Mouse (Mus musculus): ENCODE data around the gene Cers3. TPM values are rescaled to one million over a fixed set of nuclear protein-coding genes. Genes with fewer than 3 reads are reported as not detected.

Cers3 gene
- total and polyA plus RNA-seq, 3 experiments: 0.01 to 0.11 TPM; not detected in 1

DNA sequence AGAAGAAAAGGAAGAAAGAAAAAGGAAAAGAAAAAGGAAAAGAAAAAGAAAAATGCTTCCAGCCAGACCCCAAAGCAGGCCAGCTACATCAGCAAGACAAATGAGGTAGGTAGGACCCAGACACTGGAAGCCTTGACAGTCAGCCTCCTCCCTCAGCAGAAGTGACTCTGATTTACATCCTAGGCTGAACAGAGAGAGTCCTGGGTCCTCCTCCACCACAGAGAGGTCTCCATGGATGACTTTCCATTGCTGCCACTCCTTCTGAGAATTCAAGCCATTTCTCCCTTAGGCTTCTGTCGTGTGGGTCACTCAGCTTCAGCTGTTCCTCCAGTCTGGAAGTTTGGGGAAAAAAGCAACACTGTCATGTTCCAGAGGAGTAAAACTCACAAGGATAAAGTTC is 68.0 kb downstream of the Cers3 start:
- no peaks in the 10 kb centered on the region for H3K4me1 ChIP-seq (ENCODE audit: insufficient read depth, low read depth, low read length)
- TF ChIP-seq CTCF (IDR thresholded peaks at IDR 0.05; ENCODE audit: low read depth, low read length) (no peak), TAL1 (conservative IDR thresholded peaks at IDR 0.05; ENCODE audit: low read depth, low read length) (no peak), POLR2AphosphoS5 (IDR thresholded peaks at IDR 0.05; ENCODE audit: insufficient replicate concordance, low read depth, low read length) (no peak), GATA1 (IDR thresholded peaks at IDR 0.05; ENCODE audit: borderline replicate concordance, low read length) (no peak), GATA2 (IDR thresholded peaks at IDR 0.05; ENCODE audit: borderline replicate concordance, low read depth, low read length) (no peak)
- H3K36me3 ChIP-seq (replicated peaks): no peaks in the 10 kb centered on the region
- no peaks in the 10 kb centered on the region for H3K9me3 ChIP-seq (replicated peaks)
- DNase-seq (ENCODE audit: low spot score) (no peak), ATAC-seq (ENCODE audit: extremely low read depth, insufficient number of reproducible peaks, low FRiP score, poor library complexity, severe bottlenecking) (no peak)
- H3K4me3 ChIP-seq (ENCODE audit: low read depth, low read length): no peak overlapping the region
- H3K27me3 ChIP-seq (ENCODE audit: insufficient read depth, low read length): no peaks in the 10 kb centered on the region

- no peaks in the 10 kb centered on the region for H3K36me3 ChIP-seq (replicated peaks)
- no peaks in the 10 kb centered on the region for H3K27me3 ChIP-seq (ENCODE audit: insufficient read depth, low read length)
- TF ChIP-seq TAL1 (conservative IDR thresholded peaks at IDR 0.05; ENCODE audit: low read depth, low read length) (no peak), GATA2 (IDR thresholded peaks at IDR 0.05; ENCODE audit: borderline replicate concordance, low read depth, low read length) (no peak), POLR2AphosphoS5 (IDR thresholded peaks at IDR 0.05; ENCODE audit: insufficient replicate concordance, low read depth, low read length) (no peak), GATA1 (IDR thresholded peaks at IDR 0.05; ENCODE audit: borderline replicate concordance, low read length) (no peak), CTCF (IDR thresholded peaks at IDR 0.05; ENCODE audit: low read depth, low read length) (no peak)
- no peaks in the 10 kb centered on the region for H3K4me1 ChIP-seq (ENCODE audit: insufficient read depth, low read depth, low read length)
- no peaks in the 10 kb centered on the region for H3K9me3 ChIP-seq (replicated peaks)
- no peak for ATAC-seq (ENCODE audit: extremely low read depth, insufficient number of reproducible peaks, low FRiP score, poor library complexity, severe bottlenecking)
- H3K4me3 ChIP-seq (ENCODE audit: low read depth, low read length): no peak overlapping the region
- no peak for DNase-seq (ENCODE audit: low spot score)
Observed at GRCm38 (mm10) chr7:66812289-66812688, 69.0 kb downstream of the Cers3 start.

- Histone ChIP-seq H3K36me3 (replicated peaks) (no peaks in the 10 kb centered on the region), H3K4me1 (ENCODE audit: insufficient read depth, low read depth, low read length) (no peaks in the 10 kb centered on the region), H3K4me3 (ENCODE audit: low read depth, low read length) (no peak overlapping the region), H3K27me3 (ENCODE audit: insufficient read depth, low read length) (no peaks in the 10 kb centered on the region), H3K9me3 (replicated peaks) (no peaks in the 10 kb centered on the region)
- DNase-seq (ENCODE audit: low spot score) (no peak), ATAC-seq (ENCODE audit: extremely low read depth, insufficient number of reproducible peaks, low FRiP score, poor library complexity, severe bottlenecking) (no peak)
- TF ChIP-seq POLR2AphosphoS5 (IDR thresholded peaks at IDR 0.05; ENCODE audit: insufficient replicate concordance, low read depth, low read length) (no peak), GATA1 (IDR thresholded peaks at IDR 0.05; ENCODE audit: borderline replicate concordance, low read length) (no peak), GATA2 (IDR thresholded peaks at IDR 0.05; ENCODE audit: borderline replicate concordance, low read depth, low read length) (no peak), TAL1 (conservative IDR thresholded peaks at IDR 0.05; ENCODE audit: low read depth, low read length) (no peak), CTCF (IDR thresholded peaks at IDR 0.05; ENCODE audit: low read depth, low read length) (no peak)
Observed at GRCm38 (mm10) chr7:66812737-66813136, 69.4 kb downstream of the Cers3 start.

GRCm38 (mm10) chr7:66813172-66813571 is 69.9 kb downstream of the Cers3 start:
- no peaks in the 10 kb centered on the region for H3K27me3 ChIP-seq (ENCODE audit: insufficient read depth, low read length)
- no peak for TF ChIP-seq TAL1 (conservative IDR thresholded peaks at IDR 0.05; ENCODE audit: low read depth, low read length)
- no peak for TF ChIP-seq POLR2AphosphoS5 (IDR thresholded peaks at IDR 0.05; ENCODE audit: insufficient replicate concordance, low read depth, low read length)
- TF ChIP-seq GATA1 (IDR thresholded peaks at IDR 0.05; ENCODE audit: borderline replicate concordance, low read length): no peak
- no peak for TF ChIP-seq CTCF (IDR thresholded peaks at IDR 0.05; ENCODE audit: low read depth, low read length)
- no peak for TF ChIP-seq GATA2 (IDR thresholded peaks at IDR 0.05; ENCODE audit: borderline replicate concordance, low read depth, low read length)
- H3K4me1 ChIP-seq (ENCODE audit: insufficient read depth, low read depth, low read length): no peaks in the 10 kb centered on the region
- H3K36me3 ChIP-seq (replicated peaks): no peaks in the 10 kb centered on the region
- no peaks in the 10 kb centered on the region for H3K9me3 ChIP-seq (replicated peaks)
- ATAC-seq (ENCODE audit: extremely low read depth, insufficient number of reproducible peaks, low FRiP score, poor library complexity, severe bottlenecking) (no peak), DNase-seq (ENCODE audit: low spot score) (no peak)
- no peak overlapping the region for H3K4me3 ChIP-seq (ENCODE audit: low read depth, low read length)

GRCm38 (mm10) chr7:66815526-66815925 is 72.2 kb downstream of the Cers3 start:
- H3K9me3 ChIP-seq (replicated peaks): no peaks in the 10 kb centered on the region
- no peak overlapping the region for H3K4me3 ChIP-seq (ENCODE audit: low read depth, low read length)
- H3K4me1 ChIP-seq (ENCODE audit: insufficient read depth, low read depth, low read length): no peaks in the 10 kb centered on the region
- no peaks in the 10 kb centered on the region for H3K36me3 ChIP-seq (replicated peaks)
- no peak for TF ChIP-seq POLR2AphosphoS5 (IDR thresholded peaks at IDR 0.05; ENCODE audit: insufficient replicate concordance, low read depth, low read length)
- no peak for TF ChIP-seq CTCF (IDR thresholded peaks at IDR 0.05; ENCODE audit: low read depth, low read length)
- no peak for TF ChIP-seq GATA2 (IDR thresholded peaks at IDR 0.05; ENCODE audit: borderline replicate concordance, low read depth, low read length)
- no peak for TF ChIP-seq GATA1 (IDR thresholded peaks at IDR 0.05; ENCODE audit: borderline replicate concordance, low read length)
- no peak for TF ChIP-seq TAL1 (conservative IDR thresholded peaks at IDR 0.05; ENCODE audit: low read depth, low read length)
- no peaks in the 10 kb centered on the region for H3K27me3 ChIP-seq (ENCODE audit: insufficient read depth, low read length)
- no peak for ATAC-seq (ENCODE audit: extremely low read depth, insufficient number of reproducible peaks, low FRiP score, poor library complexity, severe bottlenecking)
- DNase-seq (ENCODE audit: low spot score): no peak

GRCm38 (mm10) chr7:66820034-66820433 is 76.7 kb downstream of the Cers3 start:
- DNase-seq (ENCODE audit: low spot score) (peak; percentile 11), ATAC-seq (ENCODE audit: extremely low read depth, insufficient number of reproducible peaks, low FRiP score, poor library complexity, severe bottlenecking) (no peak)
- no peaks in the 10 kb centered on the region for H3K36me3 ChIP-seq (replicated peaks)
- H3K4me1 ChIP-seq (ENCODE audit: insufficient read depth, low read depth, low read length): no peaks in the 10 kb centered on the region
- no peak overlapping the region for H3K4me3 ChIP-seq (ENCODE audit: low read depth, low read length)
- TF ChIP-seq GATA2 (IDR thresholded peaks at IDR 0.05; ENCODE audit: borderline replicate concordance, low read depth, low read length): no peak
- peak; percentile 85 for TF ChIP-seq CTCF (IDR thresholded peaks at IDR 0.05; ENCODE audit: low read depth, low read length)
- TF ChIP-seq POLR2AphosphoS5 (IDR thresholded peaks at IDR 0.05; ENCODE audit: insufficient replicate concordance, low read depth, low read length): no peak
- TF ChIP-seq GATA1 (IDR thresholded peaks at IDR 0.05; ENCODE audit: borderline replicate concordance, low read length): no peak
- no peaks in the 10 kb centered on the region for H3K27me3 ChIP-seq (ENCODE audit: insufficient read depth, low read length)
- H3K9me3 ChIP-seq (replicated peaks): no peaks in the 10 kb centered on the region

Measured in G1E (cell line).